Mouse (Mus musculus) embryonic facial prominence, embryonic 15.5 days (tissue): ENCODE results near the gene Lce1a1. TPM values are rescaled to one million over a fixed set of nuclear protein-coding genes. Genes with fewer than 3 reads are reported as not detected.
"Not testable (repeated sequence)": the region's sequence is repeated elsewhere in the genome, so short reads cannot be mapped to it uniquely, and the experiment has no call there.

Source experiments
- ATAC-seq: fragments of 200-750 bp; cut with Nextera tagmentation; 2 replicates; pipeline ENCODE4 v1.8.0; 2017; ENCODE audit warnings: low read depth, moderate TSS enrichment; ENCODE audit not compliant: insufficient number of reproducible peaks, low FRiP score, low TSS enrichment
- H3K27ac ChIP-seq: fragments of 300-500 bp; sonication (generic); replicated peaks from 2 replicates; pipeline ENCODE4 v1.5.1; 2015; ENCODE audit warnings: mild to moderate bottlenecking, inconsistent platforms
- H3K27me3 ChIP-seq: fragments of 300-500 bp; sonication (generic); 2 replicates; pipeline ENCODE4 v1.6.1; 2015; ENCODE audit warnings: inconsistent platforms
- H3K36me3 ChIP-seq: fragments of 300-500 bp; sonication (generic); 2 replicates; pipeline ENCODE4 v1.6.1; 2015; ENCODE audit warnings: mild to moderate bottlenecking, inconsistent platforms
- H3K4me1 ChIP-seq: fragments of 300-500 bp; sonication (generic); 2 replicates; pipeline ENCODE4 v1.6.1; 2015; ENCODE audit warnings: inconsistent platforms
- H3K4me2 ChIP-seq: fragments of 300-500 bp; sonication (generic); replicated peaks from 2 replicates; pipeline ENCODE4 v1.6.1; 2015; ENCODE audit warnings: mild to moderate bottlenecking, inconsistent platforms
- H3K4me3 ChIP-seq: fragments of 300-500 bp; sonication (generic); replicated peaks from 2 replicates; pipeline ENCODE4 v1.5.1; 2015; ENCODE audit warnings: mild to moderate bottlenecking, inconsistent platforms
- H3K9ac ChIP-seq: fragments of 300-500 bp; sonication (generic); 2 replicates; pipeline ENCODE4 v1.6.1; 2015; ENCODE audit warnings: inconsistent platforms
- H3K9me3 ChIP-seq: fragments of 300-500 bp; sonication (generic); replicated peaks from 2 replicates; pipeline ENCODE4 v1.6.1; 2016; ENCODE audit warnings: inconsistent platforms
- WGBS: fragments of 180-500 bp; shearing (Covaris S2); methylation state at CpG from one replicate; pipeline ENCODE4 v1.1.7; 2015; 5-methylcytosine and 5-hydroxymethylcytosine counted together
- polyA plus RNA-seq: library from polyadenylated mRNA; unstranded; fragments of >200 nt; fragmentation: Nextera tagmentation; extraction: Ambion mirVana; gene quantifications from 2 replicates; pipeline ENCODE4 v1.2.1, GENCODE M21; 2015

Lce1a1 gene
- 6.2 and 8.1 TPM in 2 replicates for polyA plus RNA-seq

DNA sequence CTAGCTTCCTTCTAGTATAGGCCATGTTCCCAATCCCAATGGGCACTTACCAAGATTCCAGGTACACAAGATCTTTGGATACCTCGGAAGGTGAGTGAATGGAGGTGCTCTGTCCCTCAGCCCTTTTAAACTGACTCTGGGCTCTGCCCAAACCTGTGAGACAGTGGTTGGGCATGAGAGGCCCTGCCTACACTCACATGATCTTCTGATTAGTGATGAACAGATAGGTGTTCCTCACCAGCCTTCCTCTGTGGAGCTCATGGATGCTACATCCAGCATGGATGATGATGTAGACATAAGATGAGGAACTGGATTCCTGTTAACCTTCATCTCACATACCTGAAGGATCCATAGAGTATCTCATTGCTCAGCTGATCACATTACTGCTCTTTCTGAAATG lies at the start of gene Lce1a1:
Gene Lce1a1 (minus strand): TSS at position 101 of the 400 bp plus-strand sequence.
- no peak within 1 kb of the TSS for H3K4me2 ChIP-seq
- no peaks in the 10 kb centered on the region for H3K36me3 ChIP-seq
- H3K27ac ChIP-seq = no peak within 1 kb of the TSS
- ATAC-seq = no peak
- H3K9me3 ChIP-seq = no peaks in the 10 kb centered on the region
- 81% methylated on average over 1 of the region's 1 CpGs for WGBS
- H3K4me1 ChIP-seq = no peaks in the 10 kb centered on the region
- H3K4me3 ChIP-seq = no peak within 1 kb of the TSS
- H3K9ac ChIP-seq = no peak within 1 kb of the TSS
- no peaks in the 10 kb centered on the region for H3K27me3 ChIP-seq

GRCm38 (mm10) chr3:92694613-92695012 lies 46.5 kb upstream of the Lce1a1 start:
- H3K9ac ChIP-seq = no peak overlapping the region
- H3K9me3 ChIP-seq = no peaks in the 10 kb centered on the region
- no peaks in the 10 kb centered on the region for H3K4me1 ChIP-seq
- H3K27ac ChIP-seq = no peak overlapping the region
- no peak overlapping the region for H3K4me2 ChIP-seq
- no peaks in the 10 kb centered on the region for H3K36me3 ChIP-seq
- ATAC-seq = no peak
- H3K4me3 ChIP-seq = no peak overlapping the region
- WGBS = 17% methylated on average over 1 of the region's 1 CpGs
- no peaks in the 10 kb centered on the region for H3K27me3 ChIP-seq

DNA sequence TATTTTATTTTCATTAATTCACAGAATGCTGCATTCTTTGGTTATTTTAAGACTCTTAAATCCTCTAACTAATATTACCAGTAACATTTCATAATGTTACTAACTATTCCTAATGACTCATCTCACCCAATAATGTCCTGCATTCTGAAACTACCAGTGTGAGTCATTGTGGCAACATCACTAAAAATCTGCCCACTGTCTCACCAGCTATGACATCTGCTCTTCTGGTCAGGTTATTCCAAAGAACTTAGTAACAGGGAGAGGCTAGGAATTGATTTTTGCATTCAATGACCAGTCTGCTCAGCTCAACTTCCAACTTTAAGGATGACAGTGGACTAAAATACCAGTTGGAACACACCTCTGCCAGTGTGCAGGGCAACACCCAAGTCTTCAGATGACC lies 43.6 kb upstream of the Lce1a1 start:
- no peak for ATAC-seq
- no peaks in the 10 kb centered on the region for H3K9me3 ChIP-seq
- no peak overlapping the region for H3K9ac ChIP-seq
- no peaks in the 10 kb centered on the region for H3K4me1 ChIP-seq
- no peak overlapping the region for H3K4me3 ChIP-seq
- no peak overlapping the region for H3K27ac ChIP-seq
- no peak overlapping the region for H3K4me2 ChIP-seq
- no peaks in the 10 kb centered on the region for H3K27me3 ChIP-seq
- H3K36me3 ChIP-seq = no peaks in the 10 kb centered on the region

- H3K4me3 ChIP-seq, H3K9ac ChIP-seq, H3K9me3 ChIP-seq, H3K4me2 ChIP-seq, ATAC-seq, H3K4me1 ChIP-seq, H3K27ac ChIP-seq, H3K27me3 ChIP-seq, H3K36me3 ChIP-seq: not testable (repeated sequence)
- 74% methylated on average over 16 of the region's 16 CpGs for WGBS
These were observed 41.0 kb upstream of the Lce1a1 start for GRCm38 (mm10) chr3:92689154-92689553.

GRCm38 (mm10) chr3:92687110-92687509 lies 39.0 kb upstream of the Lce1a1 start, which contains the start of gene Lce1d:
Gene Lce1d, minus strand, starts transcription at chr3:92687210.
- no peak within 1 kb of the TSS for H3K9ac ChIP-seq
- WGBS = 56% methylated on average over 2 of the region's 2 CpGs
- no peaks in the 10 kb centered on the region for H3K9me3 ChIP-seq
- no peak within 1 kb of the TSS for H3K4me3 ChIP-seq
- H3K36me3 ChIP-seq = no peaks in the 10 kb centered on the region
- ATAC-seq = no peak
- no peak within 1 kb of the TSS for H3K27ac ChIP-seq
- H3K4me2 ChIP-seq = no peak within 1 kb of the TSS
- H3K27me3 ChIP-seq = no peaks in the 10 kb centered on the region
- H3K4me1 ChIP-seq = no peaks in the 10 kb centered on the region

- Histone ChIP-seq H3K9ac (no peak within 1 kb of the TSS), H3K9me3 (no peaks in the 10 kb centered on the region), H3K36me3 (no peaks in the 10 kb centered on the region), H3K4me2 (no peak within 1 kb of the TSS), H3K27me3 (no peaks in the 10 kb centered on the region), H3K4me1 (no peaks in the 10 kb centered on the region), H3K27ac (no peak within 1 kb of the TSS), H3K4me3 (no peak within 1 kb of the TSS)
- ATAC-seq = no peak
- WGBS = 92% methylated on average over 4 of the region's 4 CpGs
These were observed 30.8 kb upstream of the Lce1a1 start, which contains the start of gene Lce1c for GRCm38 (mm10) chr3:92678947-92679346. Gene Lce1c, plus strand, starts transcription at chr3:92679247.

- ATAC-seq = no peak
- Histone ChIP-seq H3K27me3 (no peaks in the 10 kb centered on the region), H3K4me2 (no peak within 1 kb of the TSS), H3K9me3 (no peaks in the 10 kb centered on the region), H3K9ac (no peak within 1 kb of the TSS), H3K27ac (no peak within 1 kb of the TSS), H3K4me1 (no peaks in the 10 kb centered on the region), H3K4me3 (no peak within 1 kb of the TSS), H3K36me3 (no peaks in the 10 kb centered on the region)
These were observed 22.1 kb upstream of the Lce1a1 start, which contains the start of gene Lce1a2 for GRCm38 (mm10) chr3:92670215-92670614. Gene Lce1a2, minus strand, starts transcription at chr3:92670315.

DNA sequence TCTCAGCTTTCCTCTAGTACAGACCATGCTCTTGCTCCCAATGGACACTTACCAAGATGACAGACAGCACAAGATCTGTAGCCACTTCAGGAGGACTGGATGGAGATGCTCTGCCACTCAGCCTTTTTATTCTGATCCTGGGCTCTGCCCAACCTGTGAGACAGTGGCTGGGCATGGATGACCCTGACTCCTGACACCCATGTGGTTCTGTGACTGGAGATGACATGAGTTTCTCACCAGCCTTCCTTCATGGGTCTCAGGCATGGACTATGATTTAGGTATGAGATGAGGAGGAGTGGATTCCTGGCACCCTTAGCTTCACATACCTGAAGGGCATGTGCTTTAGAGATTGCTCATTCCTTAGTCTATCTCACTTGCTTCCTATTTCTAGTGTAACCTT lies 8.7 kb upstream of the Lce1a1 start, which contains the start of gene Lce1b:
Gene Lce1b (minus strand): TSS at position 101 of the 400 bp plus-strand sequence.
- no peaks in the 10 kb centered on the region for H3K27me3 ChIP-seq
- H3K4me3 ChIP-seq = no peak within 1 kb of the TSS
- H3K9me3 ChIP-seq = no peaks in the 10 kb centered on the region
- H3K27ac ChIP-seq = no peak within 1 kb of the TSS
- H3K4me2 ChIP-seq = no peak within 1 kb of the TSS
- H3K9ac ChIP-seq = no peak within 1 kb of the TSS
- no peaks in the 10 kb centered on the region for H3K4me1 ChIP-seq
- H3K36me3 ChIP-seq = no peaks in the 10 kb centered on the region
- ATAC-seq = no peak

GRCm38 (mm10) chr3:92639854-92640253 lies 8.3 kb downstream of the Lce1a1 start:
- WGBS = 93% methylated on average over 15 of the region's 15 CpGs
- ATAC-seq = no peak
- no peaks in the 10 kb centered on the region for H3K9me3 ChIP-seq
- H3K36me3 ChIP-seq = no peaks in the 10 kb centered on the region
- no peak overlapping the region for H3K4me2 ChIP-seq
- no peaks in the 10 kb centered on the region for H3K27me3 ChIP-seq
- no peak overlapping the region for H3K27ac ChIP-seq
- H3K4me3 ChIP-seq = no peak overlapping the region
- no peak overlapping the region for H3K9ac ChIP-seq
- no peaks in the 10 kb centered on the region for H3K4me1 ChIP-seq

- no peaks in the 10 kb centered on the region for H3K27me3 ChIP-seq
- no peaks in the 10 kb centered on the region for H3K36me3 ChIP-seq
- no peak overlapping the region for H3K9ac ChIP-seq
- no peak for ATAC-seq
- no peak overlapping the region for H3K4me3 ChIP-seq
- H3K9me3 ChIP-seq = no peaks in the 10 kb centered on the region
- H3K4me2 ChIP-seq = no peak overlapping the region
- 71% methylated on average over 3 of the region's 3 CpGs for WGBS
- H3K4me1 ChIP-seq = no peaks in the 10 kb centered on the region
- H3K27ac ChIP-seq = no peak overlapping the region
These were observed 9.5 kb downstream of the Lce1a1 start for GRCm38 (mm10) chr3:92638653-92638991.

GRCm38 (mm10) chr3:92637745-92638652 lies 10.1 kb downstream of the Lce1a1 start:
- H3K4me3 ChIP-seq = no peak overlapping the region
- H3K9me3 ChIP-seq = no peaks in the 10 kb centered on the region
- no peak overlapping the region for H3K9ac ChIP-seq
- H3K36me3 ChIP-seq = no peaks in the 10 kb centered on the region
- WGBS = 39% methylated on average over 1 of the region's 1 CpGs
- H3K4me1 ChIP-seq = no peaks in the 10 kb centered on the region
- no peak overlapping the region for H3K27ac ChIP-seq
- H3K27me3 ChIP-seq = no peaks in the 10 kb centered on the region
- ATAC-seq = no peak
- no peak overlapping the region for H3K4me2 ChIP-seq

- WGBS = 79% methylated on average over 2 of the region's 2 CpGs
These were observed 26.5 kb downstream of the Lce1a1 start, which contains the start of gene Lce6a for GRCm38 (mm10) chr3:92621560-92621959. Gene Lce6a, minus strand, starts transcription at chr3:92621660.

More at GRCm38 (mm10) chr3:92621560-92621959, 26.5 kb downstream of the Lce1a1 start, which contains the start of gene Lce6a:
- Histone ChIP-seq H3K27me3 (no peaks in the 10 kb centered on the region), H3K4me2 (no peak within 1 kb of the TSS), H3K36me3 (no peaks in the 10 kb centered on the region), H3K27ac (no peak within 1 kb of the TSS), H3K9ac (no peak within 1 kb of the TSS), H3K4me1 (no peaks in the 10 kb centered on the region), H3K9me3 (no peaks in the 10 kb centered on the region), H3K4me3 (no peak within 1 kb of the TSS)
- no peak for ATAC-seq
